Mouse (Mus musculus): ENCODE measurements around the gene Ankzf1.

DNA sequence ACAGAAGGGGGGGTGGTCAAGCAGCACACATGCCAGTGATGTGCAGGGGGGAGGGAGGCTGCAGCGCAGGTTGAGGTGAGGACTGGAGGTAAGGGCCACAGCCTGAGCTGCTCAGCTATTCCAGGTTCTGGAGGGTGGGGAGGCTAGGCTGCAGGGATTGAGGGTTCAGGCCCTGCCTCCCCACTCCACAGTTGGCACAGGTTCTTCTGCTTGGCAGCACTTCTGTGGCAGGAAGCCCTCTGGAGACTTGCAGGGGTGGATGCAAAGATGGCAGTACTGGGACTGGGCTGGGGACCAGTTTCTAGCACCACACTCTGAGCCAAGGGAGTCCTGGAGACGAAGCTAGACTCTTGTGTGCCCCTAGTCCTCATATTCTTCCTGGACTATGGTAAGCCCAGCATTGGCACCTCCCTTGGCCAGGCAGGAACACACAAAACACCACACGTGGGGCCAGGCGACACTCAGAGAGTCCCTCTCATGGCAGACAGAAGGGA lies 10.5 kb upstream of the Ankzf1 start:
- TF ChIP-seq EP300 (IDR thresholded peaks at IDR 0.05; ENCODE audit: insufficient read depth, low read depth, low read length) (no peak), CTCF (IDR thresholded peaks at IDR 0.05) (no peak)

Measured in heart, adult 2 months (tissue).